Mouse (Mus musculus) heart, embryonic 13.5 days (tissue): ENCODE data around the gene Usp3. TPM values are rescaled to one million over a fixed set of nuclear protein-coding genes. Genes with fewer than 3 reads are reported as not detected.
A peak's percentile ranks its signal among the peaks of the same experiment; 100 is the strongest.

Experiments
- ATAC-seq: fragments of 200-750 bp; cut with Nextera tagmentation; 2 replicates; pipeline ENCODE4 v1.8.0; 2017; ENCODE audit warnings: moderate TSS enrichment; ENCODE audit not compliant: insufficient number of reproducible peaks, low FRiP score, low TSS enrichment; ENCODE audit errors: extremely low read depth
- H3K27ac ChIP-seq: fragments of 300-500 bp; sonication (generic); replicated peaks from 2 replicates; pipeline ENCODE4 v1.5.1; 2015; ENCODE audit warnings: moderate library complexity, mild to moderate bottlenecking, inconsistent platforms
- H3K27me3 ChIP-seq: fragments of 300-500 bp; sonication (generic); replicated peaks from 2 replicates; pipeline ENCODE4 v1.6.1; 2015; ENCODE audit warnings: mild to moderate bottlenecking, inconsistent platforms
- H3K36me3 ChIP-seq: fragments of 300-500 bp; sonication (generic); 2 replicates; pipeline ENCODE4 v1.6.1; 2015; ENCODE audit warnings: mild to moderate bottlenecking, inconsistent platforms
- H3K4me1 ChIP-seq: fragments of 300-500 bp; sonication (generic); 2 replicates; pipeline ENCODE4 v1.6.1; 2015; ENCODE audit warnings: inconsistent platforms
- H3K4me2 ChIP-seq: fragments of 300-500 bp; sonication (generic); 2 replicates; pipeline ENCODE4 v1.6.1; 2015; ENCODE audit warnings: inconsistent platforms, mild to moderate bottlenecking, moderate library complexity
- H3K4me3 ChIP-seq: fragments of 300-500 bp; sonication (generic); 2 replicates; pipeline ENCODE4 v1.5.1; 2015; ENCODE audit warnings: moderate library complexity, mild to moderate bottlenecking, inconsistent platforms
- H3K9ac ChIP-seq: fragments of 300-500 bp; sonication (generic); 2 replicates; pipeline ENCODE4 v1.6.1; 2015; ENCODE audit warnings: inconsistent platforms, mild to moderate bottlenecking, moderate library complexity
- H3K9me3 ChIP-seq: fragments of 300-500 bp; sonication (generic); 2 replicates; pipeline ENCODE4 v1.6.1; 2016; ENCODE audit warnings: inconsistent platforms
- WGBS: fragments of 180-500 bp; shearing (Covaris S2); methylation state at CpG from one replicate; pipeline ENCODE4 v1.1.7; 2015; ENCODE audit warnings: mixed read lengths; 5-methylcytosine and 5-hydroxymethylcytosine counted together
- polyA plus RNA-seq: library from polyadenylated mRNA; unstranded; fragments of >200 nt; fragmentation: Nextera tagmentation; extraction: Ambion mirVana; gene quantifications from 2 replicates; pipeline ENCODE4 v1.2.1, GENCODE M21; 2015

Gene Usp3
- polyA plus RNA-seq, 1 experiment from 2014 or later, result 39.1 TPM

DNA sequence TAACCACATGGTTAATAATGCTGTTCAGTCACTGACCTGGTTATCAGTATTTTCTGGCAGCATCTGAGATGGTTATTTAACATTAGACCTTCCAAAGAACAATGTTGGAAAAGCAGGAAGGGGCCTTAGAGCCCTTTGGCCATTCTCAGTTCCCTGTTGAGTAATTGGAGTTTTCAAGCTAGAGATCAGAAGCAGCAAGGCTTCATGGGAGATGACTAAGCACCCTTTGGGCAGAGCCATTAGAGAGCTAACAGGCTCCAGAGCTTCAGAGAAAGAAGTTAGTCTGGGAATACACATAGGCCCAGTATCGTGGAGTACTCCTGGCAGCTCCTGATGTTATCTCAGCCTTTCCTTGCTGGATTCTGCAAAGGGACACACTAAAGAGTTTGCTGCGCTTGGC, 8.1 kb upstream of the Usp3 start:
- H3K9me3 ChIP-seq, result no peaks in the 10 kb centered on the region
- peaks cover 47% of the 10 kb centered on the region for H3K4me1 ChIP-seq
- WGBS, result 40% methylated on average over 2 of the region's 2 CpGs
- H3K27ac ChIP-seq, result no peak overlapping the region
- no peak overlapping the region for H3K9ac ChIP-seq
- no peak overlapping the region for H3K4me3 ChIP-seq
- H3K4me2 ChIP-seq, result no peak overlapping the region
- peaks cover under 1% of the 10 kb centered on the region; the same call in 1 of the 2 replicates for H3K27me3 ChIP-seq
- no peaks in the 10 kb centered on the region for H3K36me3 ChIP-seq
- no peak for ATAC-seq

DNA sequence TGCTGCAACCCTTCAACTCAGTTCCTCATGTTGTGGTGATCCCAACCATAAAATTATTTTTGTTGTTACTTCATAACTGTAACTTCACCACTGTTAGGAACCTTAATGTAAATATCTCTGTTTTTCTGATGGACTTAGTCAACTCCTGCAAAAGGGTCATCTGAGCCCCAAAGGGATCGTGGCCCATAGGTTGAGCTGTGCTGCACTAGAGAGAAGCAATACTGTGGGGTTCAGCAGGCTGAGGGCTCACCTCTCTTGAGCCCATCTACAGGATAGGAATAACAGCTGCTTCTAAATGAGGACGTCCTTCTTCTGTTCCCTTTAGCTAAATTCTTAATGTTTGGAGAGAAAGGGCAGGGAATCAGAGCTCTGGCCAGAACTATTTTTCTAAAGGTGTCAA, 7.6 kb upstream of the Usp3 start:
- Histone ChIP-seq H3K27me3 (no peaks in the 10 kb centered on the region), H3K9me3 (no peaks in the 10 kb centered on the region), H3K36me3 (no peaks in the 10 kb centered on the region), H3K9ac (no peak overlapping the region), H3K4me3 (no peak overlapping the region), H3K4me1 (peaks cover 51% of the 10 kb centered on the region), H3K27ac (no peak overlapping the region), H3K4me2 (no peak overlapping the region)
- ATAC-seq, result no peak
- 77% methylated on average over 2 of the region's 2 CpGs for WGBS

- Histone ChIP-seq H3K27me3 (no peaks in the 10 kb centered on the region), H3K4me3 (no peak overlapping the region), H3K9me3 (no peaks in the 10 kb centered on the region), H3K4me2 (no peak overlapping the region), H3K4me1 (peaks cover 44% of the 10 kb centered on the region), H3K27ac (no peak overlapping the region), H3K9ac (no peak overlapping the region), H3K36me3 (no peaks in the 10 kb centered on the region)
- WGBS, result 10% methylated on average over 4 of the region's 4 CpGs
- no peak for ATAC-seq
Measured at GRCm38 (mm10) chr9:66599577-66599976, 6.6 kb upstream of the Usp3 start.

GRCm38 (mm10) chr9:66598636-66599035, 5.7 kb upstream of the Usp3 start:
- Histone ChIP-seq H3K9ac (no peak overlapping the region), H3K4me3 (no peak overlapping the region), H3K27me3 (no peaks in the 10 kb centered on the region), H3K4me2 (no peak overlapping the region), H3K27ac (no peak overlapping the region), H3K4me1 (peaks cover 51% of the 10 kb centered on the region), H3K36me3 (no peaks in the 10 kb centered on the region), H3K9me3 (no peaks in the 10 kb centered on the region)
- 42% methylated on average over 5 of the region's 5 CpGs for WGBS
- ATAC-seq, result no peak

- Histone ChIP-seq H3K36me3 (no peaks in the 10 kb centered on the region), H3K4me3 (no peak overlapping the region), H3K27me3 (no peaks in the 10 kb centered on the region), H3K27ac (no peak overlapping the region), H3K4me1 (peaks cover 54% of the 10 kb centered on the region), H3K9ac (no peak overlapping the region), H3K9me3 (no peaks in the 10 kb centered on the region), H3K4me2 (no peak overlapping the region)
- 27% methylated on average over 7 of the region's 7 CpGs for WGBS
- no peak for ATAC-seq
Measured at GRCm38 (mm10) chr9:66597480-66598215, 4.7 kb upstream of the Usp3 start.

DNA sequence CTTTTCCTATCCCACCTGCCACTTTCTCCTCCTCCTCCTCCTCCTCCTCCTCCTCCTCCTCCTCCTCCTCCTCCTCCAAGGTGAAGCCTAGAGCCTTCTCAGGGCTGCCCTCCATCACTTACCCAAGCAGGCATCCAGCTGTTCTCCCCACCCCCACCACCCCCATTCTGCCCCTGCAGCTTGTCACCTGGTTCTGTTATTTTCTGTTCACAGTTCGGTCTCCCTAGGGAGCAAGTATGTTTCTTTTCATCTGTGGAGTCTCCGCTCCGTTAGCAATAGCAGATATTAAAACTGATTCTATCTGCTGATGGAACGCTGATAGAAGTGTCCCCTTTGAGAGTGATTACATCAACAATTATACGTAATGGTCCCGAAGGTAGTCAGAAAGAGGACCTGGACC, 4.1 kb upstream of the Usp3 start:
- no peak for ATAC-seq
- H3K27ac ChIP-seq, result no peak overlapping the region
- WGBS, result 34% methylated on average over 6 of the region's 6 CpGs
- no peak overlapping the region for H3K4me2 ChIP-seq
- no peak overlapping the region for H3K4me3 ChIP-seq
- no peak overlapping the region for H3K9ac ChIP-seq
- H3K9me3 ChIP-seq, result no peaks in the 10 kb centered on the region
- H3K4me1 ChIP-seq, result peaks cover 54% of the 10 kb centered on the region
- no peaks in the 10 kb centered on the region for H3K27me3 ChIP-seq
- no peaks in the 10 kb centered on the region for H3K36me3 ChIP-seq

DNA sequence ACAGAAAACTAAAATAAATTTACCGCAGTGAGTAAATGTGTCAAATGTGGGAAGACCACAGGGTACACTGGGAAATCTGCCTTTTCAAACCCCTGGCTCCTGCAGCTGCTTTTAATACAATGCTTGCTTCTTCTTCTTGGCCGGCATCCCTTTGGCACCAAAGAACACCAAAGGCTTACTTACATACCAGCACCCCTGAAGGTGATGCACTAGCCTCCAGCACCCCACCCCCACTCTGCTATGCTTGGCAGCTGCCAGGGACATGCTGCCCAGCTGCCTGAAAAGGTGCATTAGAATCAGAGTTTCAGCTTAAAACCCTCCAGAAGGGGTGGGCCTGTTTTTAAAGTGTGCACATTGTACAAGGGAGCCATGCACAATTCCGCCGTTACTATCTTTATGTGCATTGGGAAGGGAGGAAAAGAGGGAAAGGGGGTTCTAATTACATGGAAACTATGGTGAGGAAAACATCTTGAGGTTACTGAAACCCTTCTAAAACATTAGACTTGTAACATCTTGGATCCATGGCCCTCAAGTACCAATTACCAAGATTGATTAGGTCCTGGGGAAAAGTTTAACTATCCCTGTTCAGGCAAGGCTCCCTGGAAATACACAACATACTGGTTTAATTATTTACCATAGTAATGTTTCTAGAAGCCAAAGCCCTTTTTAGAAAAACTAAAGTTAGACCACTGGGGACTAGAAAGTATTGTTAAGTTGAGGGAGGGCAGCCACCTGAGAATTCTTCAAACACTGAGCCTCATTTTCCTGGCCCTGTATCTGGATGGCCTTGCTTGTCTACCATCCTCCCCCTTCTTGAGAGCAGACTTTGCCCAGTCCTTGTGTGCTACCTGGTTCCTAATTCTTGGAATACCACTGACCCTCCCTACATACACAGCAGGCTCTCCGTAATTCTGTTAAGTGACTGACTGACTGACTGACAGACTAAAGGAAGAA, 3.1 kb upstream of the Usp3 start:
- no peak overlapping the region for H3K4me3 ChIP-seq
- no peak for ATAC-seq
- no peak overlapping the region for H3K27ac ChIP-seq
- no peak overlapping the region for H3K4me2 ChIP-seq
- no peaks in the 10 kb centered on the region for H3K27me3 ChIP-seq
- no peaks in the 10 kb centered on the region for H3K36me3 ChIP-seq
- 58% methylated on average over 5 of the region's 5 CpGs for WGBS
- peaks cover 57% of the 10 kb centered on the region for H3K4me1 ChIP-seq
- H3K9me3 ChIP-seq, result no peaks in the 10 kb centered on the region
- no peak overlapping the region for H3K9ac ChIP-seq

GRCm38 (mm10) chr9:66594061-66594460, 1.1 kb upstream of the Usp3 start:
- Histone ChIP-seq H3K36me3 (no peaks in the 10 kb centered on the region), H3K4me1 (peaks cover 65% of the 10 kb centered on the region), H3K27ac (no peak overlapping the region; the same call in 1 of the 2 replicates), H3K9me3 (no peaks in the 10 kb centered on the region), H3K4me2 (peak overlapping the region; percentile 81), H3K27me3 (no peaks in the 10 kb centered on the region), H3K9ac (peak overlapping the region; percentile 81), H3K4me3 (peak overlapping the region; percentile 94)
- ATAC-seq, result no peak
- 69% methylated on average over 3 of the region's 3 CpGs for WGBS

- no peaks in the 10 kb centered on the region for H3K36me3 ChIP-seq
- no peaks in the 10 kb centered on the region for H3K9me3 ChIP-seq
- WGBS, result 5% methylated on average over 12 of the region's 12 CpGs
- peak overlapping the region; percentile 94 for H3K4me3 ChIP-seq
- no peaks in the 10 kb centered on the region for H3K27me3 ChIP-seq
- H3K4me2 ChIP-seq, result peak overlapping the region; percentile 81
- peaks cover 67% of the 10 kb centered on the region for H3K4me1 ChIP-seq
- no peak for ATAC-seq
- peak overlapping the region; percentile 97 for H3K27ac ChIP-seq
- H3K9ac ChIP-seq, result peak overlapping the region; percentile 81
Measured at GRCm38 (mm10) chr9:66593613-66593969, 649 bp upstream of the Usp3 start.

DNA sequence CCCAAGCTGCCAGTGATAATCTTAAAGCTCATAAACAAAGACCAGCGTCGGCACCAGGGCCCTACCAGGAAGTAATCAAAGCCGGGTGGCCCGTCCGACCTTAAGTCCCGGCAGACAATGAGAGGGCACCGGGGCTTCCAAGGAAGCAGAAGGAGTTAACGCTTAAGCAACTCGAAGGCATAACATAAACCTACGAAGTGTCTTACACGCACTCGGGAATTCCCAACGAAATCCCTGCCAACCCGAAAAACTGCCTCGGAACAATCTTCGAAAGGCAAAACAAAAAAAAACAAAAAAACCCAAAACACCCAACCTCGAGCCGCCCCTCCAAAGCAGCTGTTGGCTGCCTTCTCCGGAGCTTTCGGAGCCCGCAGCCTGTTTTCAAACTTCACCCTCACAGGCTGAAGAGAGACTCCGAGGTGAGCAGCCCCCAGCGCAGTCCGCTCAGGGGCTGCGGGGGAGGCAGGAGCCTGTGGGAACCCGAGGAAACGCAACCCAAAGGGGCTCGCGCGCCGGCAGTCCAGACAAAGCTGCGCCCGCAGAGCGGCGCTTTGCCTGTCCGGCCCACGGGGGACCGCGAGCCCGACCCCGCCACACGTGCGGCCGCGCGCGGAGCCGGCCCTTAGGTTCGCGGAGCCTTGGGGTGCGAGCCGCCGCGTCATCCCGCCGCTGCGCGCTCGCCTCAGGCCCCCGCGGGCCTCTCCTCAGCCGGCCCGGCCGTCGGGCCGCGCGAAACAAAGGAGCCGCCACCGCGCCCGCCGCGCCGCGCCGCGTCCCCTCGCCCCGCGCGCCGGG, 894 bp downstream of the Usp3 start:
- peak; percentile 40 for ATAC-seq
- Histone ChIP-seq H3K4me1 (peaks cover 64% of the 10 kb centered on the region), H3K9me3 (no peaks in the 10 kb centered on the region), H3K36me3 (no peaks in the 10 kb centered on the region), H3K9ac (peak overlapping the region; percentile 99), H3K27me3 (no peaks in the 10 kb centered on the region), H3K27ac (peak overlapping the region; percentile 97), H3K4me2 (peak overlapping the region; percentile 81), H3K4me3 (peak overlapping the region; percentile 94)
- under 1% methylated on average over 63 of the region's 83 CpGs for WGBS

GRCm38 (mm10) chr9:66590051-66590450, 2.9 kb downstream of the Usp3 start:
- H3K9me3 ChIP-seq, result no peaks in the 10 kb centered on the region
- H3K36me3 ChIP-seq, result no peaks in the 10 kb centered on the region
- WGBS, result 54% methylated on average over 2 of the region's 2 CpGs
- ATAC-seq, result no peak
- no peaks in the 10 kb centered on the region for H3K27me3 ChIP-seq
- H3K4me1 ChIP-seq, result peaks cover 59% of the 10 kb centered on the region
- no peak overlapping the region for H3K4me3 ChIP-seq
- H3K9ac ChIP-seq, result 0 out of 2 replicates have a peak overlapping the region, but pooled peaks have one; percentile 40
- H3K27ac ChIP-seq, result no peak overlapping the region
- H3K4me2 ChIP-seq, result peak overlapping the region; percentile 22; the same call in 1 of the 2 replicates
